Comparison of ENCODE assay signal across 8 mouse cellular contexts in the genomic region with DNA sequence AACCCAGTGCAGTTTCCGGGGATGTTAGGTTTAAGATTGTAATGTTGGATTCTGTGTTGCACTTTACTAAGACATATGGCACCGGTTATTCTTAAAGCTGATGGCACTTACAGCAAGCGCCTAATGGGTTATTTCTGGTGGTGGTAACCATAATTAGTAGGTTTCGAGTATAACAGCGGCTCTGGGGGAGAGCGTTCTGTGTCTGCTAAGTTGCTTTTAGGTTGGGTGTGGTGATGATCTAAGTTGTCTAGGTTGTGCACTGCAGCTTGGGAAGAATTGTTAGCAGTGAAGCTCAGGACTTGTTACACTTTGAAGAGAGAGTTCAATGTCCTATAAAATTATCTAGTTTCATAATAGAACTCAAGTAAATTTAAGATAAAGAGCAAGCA. TPM values are rescaled to one million over a fixed set of nuclear protein-coding genes. Genes with fewer than 3 reads are reported as not detected.
DNase-seq lines count a peak whose midpoint lies in the region; ATAC-seq and TF ChIP-seq lines count a peak whose summit lies in the region.

No protein-coding gene starts in this region.

- peak overlapping the region; percentile 96 for H3K27ac ChIP-seq in testis, adult 2 months (ENCODE audit: control insufficient read depth, insufficient read depth, low read depth, low read length)
- peak overlapping the region; percentile 90 for H3K27ac ChIP-seq in limb, embryonic 15.5 days

- DNase-seq in adrenal gland, postnatal 10 days, result peak; percentile 10
- DNase-seq in adrenal gland, postnatal 25 days, result no peak
- DNase-seq in testis, postnatal 10 days (ENCODE audit: low spot score), result no peak
- no peak for DNase-seq in right cerebral cortex, postnatal 4 days
- DNase-seq in frontal cortex, postnatal 10 days (ENCODE audit: low spot score in 2 of 2), result no peak
- DNase-seq in cerebellum, postnatal 14 days, result no peak

- no peak for TF ChIP-seq POLR2A in testis, adult 2 months (IDR thresholded peaks at IDR 0.05; ENCODE audit: control insufficient read depth, low read depth, low read length)

- H3K9me3 ChIP-seq in limb, embryonic 15.5 days, result no peaks in the 10 kb centered on the region

- ATAC-seq in limb, embryonic 15.5 days (ENCODE audit: insufficient number of reproducible peaks, low FRiP score, low TSS enrichment, low read depth), result no peak

- H3K4me3 ChIP-seq in testis, adult 2 months (ENCODE audit: control insufficient read depth, low read depth, low read length), result peak overlapping the region; percentile 100
- H3K4me3 ChIP-seq in limb, embryonic 15.5 days, result peak overlapping the region; percentile 96

- H3K9ac ChIP-seq in limb, embryonic 15.5 days, result peak overlapping the region; percentile 97

- no peaks in the 10 kb centered on the region for H3K36me3 ChIP-seq in testis, adult 2 months (ENCODE audit: control insufficient read depth, insufficient read depth, low read length)
- no peaks in the 10 kb centered on the region for H3K36me3 ChIP-seq in limb, embryonic 15.5 days

- peak overlapping the region; percentile 48 for H3K4me2 ChIP-seq in limb, embryonic 15.5 days

- no peaks in the 10 kb centered on the region for H3K27me3 ChIP-seq in testis, adult 2 months (ENCODE audit: control insufficient read depth, insufficient read depth, low read length)
- H3K27me3 ChIP-seq in limb, embryonic 15.5 days, result no peaks in the 10 kb centered on the region

- no peak for TF ChIP-seq CTCF in testis, adult 2 months (IDR thresholded peaks at IDR 0.05; ENCODE audit: control insufficient read depth, insufficient read depth, insufficient replicate concordance, low read depth, low read length)

- WGBS in limb, embryonic 15.5 days, result under 1% methylated on average over 6 of the region's 6 CpGs

- H3K4me1 ChIP-seq in testis, adult 2 months (ENCODE audit: control insufficient read depth, insufficient read depth, low read length), result peaks cover 7% of the 10 kb centered on the region
- H3K4me1 ChIP-seq in limb, embryonic 15.5 days, result peaks cover 24% of the 10 kb centered on the region

RNA-seq across cellular contexts. Expression of a gene that starts 1.4 kb away (rescaled TPM):
- 10 to 100 TPM; 40.8 to 45.6 TPM for total RNA-seq in adrenal gland, postnatal 10 days (2021)
- 70.0 and 75.3 TPM in 2 replicates for total RNA-seq in adrenal gland, postnatal 25 days (2021)
- 16.1 and 23.1 TPM in 2 replicates for polyA plus RNA-seq in testis, adult 2 months (2012; rRNA removed)
- 20.1 and 24.1 TPM in 2 replicates for polyA plus RNA-seq in limb, embryonic 15.5 days (2015; fragmentation: Nextera tagmentation; extraction: Ambion mirVana)
